ENCODE assay signal across 22 mouse cellular contexts in the genomic region with DNA sequence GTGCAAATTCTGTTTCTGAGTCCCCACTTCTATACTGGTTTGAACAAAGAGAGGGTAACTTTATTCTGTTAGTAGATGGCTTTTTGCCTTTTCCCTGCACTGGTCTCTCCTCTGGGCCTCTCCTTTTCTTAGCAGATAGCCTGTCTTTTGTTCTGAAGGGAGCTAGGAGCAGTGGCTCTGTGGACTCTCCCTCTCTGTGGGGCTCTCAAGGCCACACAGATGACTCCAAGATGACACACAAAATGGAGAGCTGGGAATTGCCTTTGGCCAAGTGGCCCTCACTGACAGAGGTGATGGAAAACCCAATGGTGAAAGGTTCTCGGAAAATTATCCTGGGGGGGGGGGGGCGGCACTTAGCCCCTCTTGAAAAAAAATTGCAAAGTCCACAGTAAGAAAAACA.
DNase-seq lines count a peak whose midpoint lies in the region; ATAC-seq and TF ChIP-seq lines count a peak whose summit lies in the region.
"Had no signal": no experiment of that assay in that cellular context is flagged by ENCODE, and none has a peak within 500 bp of the region (broad histone marks: within the 10 kb centered on the region; RNA-seq: fewer than 3 reads in every experiment).

No protein-coding gene starts in this region.

- H3K4me2 ChIP-seq in neural tube, embryonic 11.5 days (ENCODE audit: low read depth), result no peak overlapping the region

- TF ChIP-seq CTCF in testis, adult 2 months (IDR thresholded peaks at IDR 0.05; ENCODE audit: control insufficient read depth, insufficient read depth, insufficient replicate concordance, low read depth, low read length), result no peak

- H3K27me3 ChIP-seq in neural tube, embryonic 11.5 days (ENCODE audit: control insufficient read depth, insufficient read depth, low read length), result 0 out of 2 replicates have a peak, but pooled peaks cover 2% of the 10 kb centered on the region
- H3K27me3 ChIP-seq in testis, adult 2 months (ENCODE audit: control insufficient read depth, insufficient read depth, low read length), result no peaks in the 10 kb centered on the region
- H3K27me3 ChIP-seq: CH12.LX, Patski had no signal

- no peak for ATAC-seq in neural tube, embryonic 11.5 days (ENCODE audit: insufficient read depth, low FRiP score, low TSS enrichment)
- ATAC-seq: activated CD4-positive, CD25-positive, alpha-beta regulatory T cell, adult 4 months; CD4-positive, CD25-positive, alpha-beta regulatory T cell, adult 4 months; Patski had no signal

- no peaks in the 10 kb centered on the region for H3K36me3 ChIP-seq in neural tube, embryonic 11.5 days (ENCODE audit: control insufficient read depth, insufficient read depth, low read length)
- no peaks in the 10 kb centered on the region for H3K36me3 ChIP-seq in testis, adult 2 months (ENCODE audit: control insufficient read depth, insufficient read depth, low read length)

- DNase-seq in adrenal gland, adult 2 months, result peak; percentile 66
- DNase-seq in adrenal gland, postnatal 25 days, result no peak
- DNase-seq in adrenal gland, postnatal 36 days, result peak; percentile 39 to 49
- DNase-seq in adrenal gland, postnatal 10 days, result no peak
- DNase-seq in neural tube, embryonic 11.5 days (ENCODE audit: low spot score), result peak; percentile 15
- no peak for DNase-seq in neural tube, embryonic 10.5 days (ENCODE audit: extremely low spot score, low spot score)
- no peak for DNase-seq in testis, postnatal 14 days (ENCODE audit: low spot score)
- DNase-seq: adrenal gland, adult 8-10 months; adrenal gland, postnatal 14 days; B cell, adult 2 months; cerebellum, adult 11 months; cerebellum, adult 11-12 months; cerebellum, adult 18-20 months; cerebellum, adult 2 months; cerebellum, adult 8-10 months; cerebellum, adult 9-10 months had no signal

- TF ChIP-seq POLR2A in testis, adult 2 months (IDR thresholded peaks at IDR 0.05; ENCODE audit: control insufficient read depth, low read depth, low read length), result no peak

- WGBS in neural tube, embryonic 11.5 days, result 40% methylated on average over 2 of the region's 2 CpGs

- no peaks in the 10 kb centered on the region for H3K4me1 ChIP-seq in neural tube, embryonic 11.5 days (ENCODE audit: control insufficient read depth, insufficient read depth, low read length)
- 0 out of 2 replicates have a peak, but pooled peaks cover 2% of the 10 kb centered on the region for H3K4me1 ChIP-seq in testis, adult 2 months (ENCODE audit: control insufficient read depth, insufficient read depth, low read length)

- H3K27ac ChIP-seq in neural tube, embryonic 11.5 days (ENCODE audit: low read depth, low read length), result no peak overlapping the region
- H3K27ac ChIP-seq in testis, adult 2 months (ENCODE audit: control insufficient read depth, insufficient read depth, low read depth, low read length), result peak overlapping the region; percentile 6; the same call in 1 of the 2 replicates

- no peak overlapping the region for H3K4me3 ChIP-seq in neural tube, embryonic 11.5 days (ENCODE audit: low read depth, low read length)
- no peak overlapping the region for H3K4me3 ChIP-seq in testis, adult 2 months (ENCODE audit: control insufficient read depth, low read depth, low read length)

- no peaks in the 10 kb centered on the region for H3K9me3 ChIP-seq in neural tube, embryonic 11.5 days (ENCODE audit: control insufficient read depth, low read length)
- H3K9me3 ChIP-seq: G1E had no signal

- no peak overlapping the region for H3K9ac ChIP-seq in neural tube, embryonic 11.5 days (ENCODE audit: low read length)

Comparison
In these comparisons a context has a peak if more than half of its experiments do, and no peak if none do; other contexts are left out.
1. DNase-seq: peak in adrenal gland, adult 2 months (single experiment), adrenal gland, postnatal 36 days (2 of 2) and neural tube, embryonic 11.5 days (single experiment); none in adrenal gland, postnatal 25 days (single experiment), adrenal gland, postnatal 10 days (single experiment), neural tube, embryonic 10.5 days (single experiment) and testis, postnatal 14 days (single experiment).